Mouse (Mus musculus): ENCODE results near the gene Chst10.
A peak's percentile ranks its signal among the peaks of the same experiment; 100 is the strongest.

The Chst10 gene

DNA sequence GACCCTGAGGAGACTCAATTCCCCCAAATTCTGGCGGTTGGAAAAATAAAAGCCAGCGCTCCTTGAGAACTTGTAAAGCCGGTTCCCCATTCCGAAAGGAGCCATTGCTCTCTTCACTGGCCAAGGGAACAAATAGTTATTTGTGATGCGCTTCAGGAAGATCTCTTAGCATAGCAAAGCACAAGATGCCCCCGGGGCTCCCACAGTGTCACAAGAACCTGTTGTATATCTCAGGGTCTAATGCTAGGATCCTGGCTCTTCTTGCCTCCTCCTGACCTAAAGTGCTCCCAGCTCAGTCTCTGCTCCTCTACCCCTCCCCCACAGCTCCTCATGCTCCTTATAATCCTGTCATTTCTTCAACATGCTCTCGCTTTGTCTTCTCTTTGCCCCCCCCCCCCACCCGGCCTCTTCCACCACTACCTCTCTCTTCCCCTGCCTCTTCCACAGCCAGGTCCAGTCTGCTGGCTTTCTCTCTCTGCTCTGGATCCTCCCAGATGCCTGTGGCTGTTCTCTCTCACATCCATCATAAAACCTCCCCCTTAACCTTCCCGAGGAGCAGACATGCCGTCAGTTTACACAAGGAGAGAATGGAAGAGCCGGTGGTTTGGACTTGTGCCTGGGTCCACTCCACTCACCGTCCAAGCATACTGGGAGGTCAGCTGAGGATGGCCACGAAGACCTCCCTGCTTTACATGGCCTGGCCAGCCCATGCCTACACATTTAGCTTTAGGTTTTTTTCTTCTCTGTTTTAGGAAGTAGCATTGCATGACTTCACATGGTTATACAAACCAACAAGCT lies 28.4 kb downstream of the Chst10 start:
- DNase-seq (ENCODE audit: extremely low read depth, insufficient read length, low spot score), result peak; percentile 13

DNA sequence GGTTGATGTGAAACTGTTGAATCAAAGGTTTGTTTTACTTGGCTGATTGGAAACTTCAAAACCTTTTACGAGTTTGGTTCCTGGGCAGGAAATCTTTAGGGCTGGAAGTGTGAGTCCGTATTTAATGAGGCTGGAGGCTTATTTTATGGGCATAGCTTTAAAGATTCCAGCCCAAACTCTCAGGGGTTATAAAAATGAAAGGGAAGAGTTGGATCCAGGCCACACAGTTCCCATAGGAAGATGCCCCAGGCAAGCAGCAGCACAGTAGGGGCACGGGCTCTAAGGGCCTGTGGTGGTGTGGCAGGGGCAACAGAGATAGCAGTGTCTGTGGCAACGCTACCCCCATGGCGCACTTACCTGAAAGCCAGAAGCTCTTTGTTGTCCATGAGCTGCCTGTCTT lies 31.7 kb downstream of the Chst10 start:
- no peak for DNase-seq (ENCODE audit: extremely low read depth, insufficient read length, low spot score)

DNA sequence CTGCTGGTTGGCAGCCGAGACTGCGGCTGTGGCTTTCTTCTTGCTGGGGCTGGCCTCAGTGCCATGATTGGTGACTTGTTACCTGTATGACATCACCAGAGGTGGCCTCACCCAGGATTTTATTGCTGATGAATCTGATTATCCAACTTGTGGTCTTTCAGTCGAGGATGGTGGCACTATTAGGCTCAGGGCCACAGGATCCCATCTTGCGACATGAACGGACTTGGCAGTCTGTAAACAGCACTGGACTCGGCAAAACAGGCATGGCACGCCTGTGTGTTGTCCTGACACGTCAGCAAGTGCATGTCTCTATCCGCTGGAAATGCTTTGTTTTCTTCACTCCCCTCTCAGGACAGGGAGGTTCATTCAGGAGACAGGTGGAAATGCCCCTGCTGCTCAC lies 33.6 kb downstream of the Chst10 start:
- DNase-seq (ENCODE audit: extremely low read depth, insufficient read length, low spot score), result no peak

DNA sequence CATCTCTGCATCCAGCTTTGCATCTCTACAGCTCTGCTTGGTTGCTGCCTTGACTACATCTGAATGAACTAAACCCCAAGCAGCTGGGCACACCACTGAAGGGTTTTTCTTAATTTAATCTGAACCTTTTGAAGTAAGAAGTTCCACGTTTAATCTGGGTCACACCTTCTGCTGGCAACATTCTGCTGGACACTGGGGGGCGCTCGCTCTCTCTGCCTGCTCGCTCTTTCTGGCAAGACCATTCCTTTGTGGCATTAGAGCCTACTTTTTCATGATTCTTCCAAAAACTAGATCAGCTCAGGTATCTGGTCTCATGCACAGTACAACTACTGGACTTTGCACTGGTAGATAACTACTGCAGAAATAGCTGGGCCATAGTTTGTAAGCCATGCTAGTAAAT lies 35.7 kb downstream of the Chst10 start:
- DNase-seq (ENCODE audit: extremely low read depth, insufficient read length, low spot score), result no peak

DNA sequence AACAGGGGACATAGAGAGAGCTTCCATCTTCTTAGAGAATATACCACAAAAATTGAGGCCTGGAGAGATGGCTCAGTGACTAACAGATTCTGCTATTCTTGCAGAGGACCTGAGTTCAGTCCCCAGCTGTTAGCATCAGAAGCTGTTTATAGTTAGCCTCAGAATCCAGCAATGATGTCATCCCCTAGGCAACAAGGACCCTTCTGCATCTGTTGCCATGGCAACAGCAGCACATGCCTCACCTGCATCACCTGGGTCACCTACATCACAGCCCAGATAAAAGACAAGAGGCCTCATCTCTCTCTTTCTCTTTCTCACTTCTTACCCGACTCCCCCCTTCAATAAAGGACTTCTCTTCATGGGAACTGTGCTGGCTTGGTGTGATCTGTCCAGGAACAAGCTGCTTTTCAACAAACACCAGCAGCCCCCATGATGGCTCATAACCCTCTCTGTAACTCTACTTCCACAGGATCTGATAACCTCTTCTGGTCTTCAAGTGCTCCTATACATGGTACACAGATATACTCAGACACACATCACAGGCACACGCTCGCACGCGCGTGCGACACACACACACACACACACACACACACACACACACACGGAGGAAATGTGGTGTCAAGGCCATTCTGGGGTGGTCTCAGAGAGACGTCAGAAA lies 37.0 kb downstream of the Chst10 start:
- DNase-seq (ENCODE audit: extremely low read depth, insufficient read length, low spot score), result no peak

DNA sequence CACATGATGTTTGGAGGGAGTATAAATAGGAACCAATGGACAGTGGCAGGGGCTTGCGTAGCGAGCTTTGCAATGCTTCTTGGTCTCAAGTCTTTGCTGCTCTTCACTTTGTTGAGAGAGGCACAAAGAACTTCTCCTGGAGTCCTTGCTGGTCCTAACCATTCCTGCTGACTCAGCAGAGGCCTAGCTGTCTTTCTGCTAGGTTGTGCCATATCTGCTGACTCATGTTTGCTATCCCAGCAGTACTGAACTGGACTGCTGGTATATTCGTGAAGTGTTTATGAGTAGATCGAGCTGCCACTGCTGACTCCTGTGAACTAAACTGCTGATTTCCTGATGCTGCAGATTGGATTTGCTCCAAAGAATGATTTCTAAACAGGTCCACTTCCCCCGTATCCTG lies 37.8 kb downstream of the Chst10 start:
- no peak for DNase-seq (ENCODE audit: extremely low read depth, insufficient read length, low spot score)

DNA sequence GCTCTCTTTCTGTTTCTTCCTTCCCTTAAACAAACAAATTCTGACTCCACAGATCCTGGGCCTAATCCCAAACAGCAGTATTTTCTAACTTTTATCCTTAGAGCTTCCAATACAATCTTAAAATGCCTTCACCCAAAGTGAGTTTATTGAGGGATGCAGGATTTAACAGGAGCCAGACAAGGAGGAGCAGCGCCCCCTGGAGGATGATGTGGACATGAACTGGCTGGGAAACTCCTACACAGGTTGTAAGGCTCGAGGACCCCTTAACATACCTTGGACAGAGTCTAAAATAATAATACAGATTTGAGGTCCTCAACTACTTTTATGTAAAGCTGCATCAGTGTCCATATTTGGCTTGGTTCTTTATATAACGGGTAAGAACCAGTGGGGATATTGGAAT lies 41.8 kb downstream of the Chst10 start:
- no peak for DNase-seq (ENCODE audit: extremely low read depth, insufficient read length, low spot score)

DNA sequence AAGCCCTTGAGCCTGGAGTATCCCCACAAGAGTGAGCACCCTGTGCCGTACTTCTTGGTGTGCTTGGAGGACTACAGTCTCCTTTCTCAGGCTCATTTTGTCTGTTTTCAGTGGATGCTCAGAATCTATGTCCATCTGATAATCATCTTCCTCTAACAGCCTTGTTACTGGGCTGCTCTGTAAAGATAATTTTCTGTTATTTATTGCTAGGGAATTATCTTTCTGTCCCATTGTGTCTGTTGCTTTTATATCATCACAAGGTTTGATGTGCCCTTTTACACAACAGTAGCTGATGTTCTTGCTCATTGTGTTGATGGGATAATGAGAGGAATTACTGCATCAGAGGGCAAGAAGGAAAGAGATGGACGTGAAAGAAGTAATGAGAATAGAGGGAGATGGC lies 45.7 kb downstream of the Chst10 start:
- DNase-seq (ENCODE audit: extremely low read depth, insufficient read length, low spot score), result no peak

DNA sequence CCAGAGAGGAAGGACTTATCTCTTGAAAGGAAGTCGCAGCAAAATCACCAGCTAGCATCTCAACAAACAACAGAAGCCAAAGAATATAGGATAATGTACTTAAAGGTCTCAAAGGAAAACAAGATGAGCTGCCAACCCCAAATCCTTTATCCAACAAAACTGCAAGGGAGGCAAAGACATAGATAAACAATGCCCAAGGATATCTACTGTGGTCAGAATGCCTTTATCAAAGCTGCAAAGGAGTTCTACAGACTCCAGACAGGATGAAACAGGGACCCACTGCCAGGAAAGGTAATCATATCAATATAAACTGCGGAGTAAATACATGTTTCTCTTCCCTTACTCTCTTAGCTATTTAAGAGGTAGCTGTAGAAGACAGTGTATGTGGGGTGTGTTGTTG lies 47.3 kb downstream of the Chst10 start:
- DNase-seq (ENCODE audit: extremely low read depth, insufficient read length, low spot score), result no peak

DNA sequence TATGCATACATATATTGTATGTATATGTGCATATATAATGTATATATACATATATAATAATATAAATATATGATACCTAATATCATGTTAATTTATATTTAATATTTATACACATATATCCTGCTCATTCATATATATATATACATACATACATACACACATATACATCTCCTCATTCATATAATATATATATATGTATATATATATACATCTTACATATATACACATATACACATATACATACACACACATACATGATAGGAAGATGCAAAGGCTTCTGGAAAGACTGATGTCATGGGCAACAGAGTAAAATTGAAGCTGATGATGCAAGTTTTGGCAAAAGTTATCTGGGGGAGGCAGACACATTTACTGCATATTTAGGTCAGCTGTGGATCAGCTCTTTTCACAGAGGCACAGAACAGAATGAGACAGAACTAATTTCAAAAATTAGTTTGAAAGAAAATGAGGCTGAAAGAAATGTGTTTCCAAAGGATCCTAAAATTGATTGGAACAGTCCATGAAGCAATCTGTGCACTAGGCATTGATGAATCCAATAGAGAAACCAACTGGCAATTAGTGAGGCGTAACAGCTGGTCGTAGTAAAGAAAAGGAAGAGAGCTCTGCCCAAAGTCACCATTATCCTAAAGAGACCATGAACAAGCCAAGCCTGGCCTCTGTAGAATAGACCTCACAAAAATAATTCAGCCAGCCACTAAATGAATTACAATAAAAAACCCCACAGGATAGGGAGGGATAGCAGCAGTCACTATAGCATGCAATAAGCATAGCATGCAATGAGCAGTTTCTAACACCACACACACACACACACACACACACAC lies 49.3 kb downstream of the Chst10 start:
- no peak for DNase-seq (ENCODE audit: extremely low read depth, insufficient read length, low spot score)

DNA sequence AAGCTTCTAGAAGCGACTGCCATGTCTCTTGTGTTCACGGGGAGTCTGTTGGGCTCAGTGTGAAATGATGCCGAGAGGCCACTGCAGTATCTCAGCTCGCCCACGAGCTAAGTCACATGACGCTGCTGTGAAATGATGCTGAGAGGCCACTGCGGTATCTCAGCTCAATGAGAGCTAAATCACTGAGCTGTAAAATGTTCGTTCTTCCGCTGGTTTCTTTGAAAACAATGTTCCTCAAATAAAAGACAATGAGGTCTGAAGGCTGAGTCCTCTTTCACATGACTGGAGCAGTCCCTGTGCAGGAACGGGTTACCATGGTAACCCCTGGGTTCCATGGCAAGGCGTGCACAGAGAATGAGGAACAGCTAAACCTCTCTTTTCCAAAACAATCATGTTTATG lies 50.0 kb downstream of the Chst10 start:
- DNase-seq (ENCODE audit: extremely low read depth, insufficient read length, low spot score), result no peak

DNA sequence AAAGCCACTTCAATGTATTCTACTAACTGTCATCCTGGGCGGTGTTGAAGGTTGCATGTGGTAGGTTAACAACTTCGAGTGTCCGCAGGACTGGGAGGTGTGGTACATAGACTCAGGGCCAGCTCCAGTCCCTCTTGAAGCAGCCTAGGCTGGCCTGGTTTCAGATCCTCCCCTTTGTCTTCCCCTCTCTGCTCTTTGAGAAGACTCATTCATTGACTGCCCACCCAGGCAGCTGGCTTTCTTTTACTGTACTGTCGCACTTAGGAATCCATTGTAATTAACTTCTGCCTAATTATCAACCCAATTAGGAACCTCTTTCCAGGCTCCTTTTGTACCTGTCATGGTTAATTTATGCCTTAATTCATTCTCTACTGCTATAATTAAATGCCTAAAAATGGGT lies 54.7 kb downstream of the Chst10 start:
- DNase-seq (ENCODE audit: extremely low read depth, insufficient read length, low spot score), result no peak

DNA sequence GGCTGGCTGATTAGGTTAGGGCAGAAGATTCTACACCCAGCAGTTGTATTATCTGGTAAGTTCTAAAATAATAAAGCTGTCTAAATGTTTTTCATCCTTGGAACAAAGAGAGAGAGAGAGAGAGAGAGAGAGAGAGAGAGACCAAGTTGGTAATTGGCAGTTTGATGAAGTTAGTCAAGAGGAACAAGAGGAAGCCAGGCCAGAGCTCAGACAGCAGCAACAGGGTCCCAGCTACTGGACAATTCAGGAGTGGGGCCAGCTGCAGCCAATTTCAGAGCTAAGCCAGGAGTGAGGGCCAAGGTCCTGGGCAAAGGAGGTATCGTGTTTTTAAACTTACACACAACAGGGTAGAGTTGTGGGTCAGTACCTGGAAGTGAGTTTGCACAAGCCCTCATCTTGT lies 55.1 kb downstream of the Chst10 start:
- no peak for DNase-seq (ENCODE audit: extremely low read depth, insufficient read length, low spot score)

DNA sequence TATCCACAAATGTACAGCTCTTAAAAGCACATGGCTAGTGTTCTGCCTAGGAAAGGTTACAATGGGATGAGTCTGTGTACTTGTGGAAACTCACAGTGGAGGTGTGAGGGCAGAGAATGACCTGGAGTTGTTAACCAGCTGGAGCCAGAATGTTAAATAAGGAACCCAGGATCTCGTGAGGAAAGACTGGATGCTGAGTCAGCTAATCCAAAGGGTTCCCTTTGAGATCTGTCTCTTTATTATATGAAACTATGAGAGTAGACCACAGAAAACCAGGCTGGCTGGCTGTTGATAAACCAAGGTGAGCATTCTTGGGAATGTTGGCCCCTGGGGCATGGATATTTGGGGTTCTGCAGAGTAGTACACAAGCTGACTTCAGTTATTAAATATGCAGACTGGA lies 58.0 kb downstream of the Chst10 start:
- DNase-seq (ENCODE audit: extremely low read depth, insufficient read length, low spot score), result no peak

DNA sequence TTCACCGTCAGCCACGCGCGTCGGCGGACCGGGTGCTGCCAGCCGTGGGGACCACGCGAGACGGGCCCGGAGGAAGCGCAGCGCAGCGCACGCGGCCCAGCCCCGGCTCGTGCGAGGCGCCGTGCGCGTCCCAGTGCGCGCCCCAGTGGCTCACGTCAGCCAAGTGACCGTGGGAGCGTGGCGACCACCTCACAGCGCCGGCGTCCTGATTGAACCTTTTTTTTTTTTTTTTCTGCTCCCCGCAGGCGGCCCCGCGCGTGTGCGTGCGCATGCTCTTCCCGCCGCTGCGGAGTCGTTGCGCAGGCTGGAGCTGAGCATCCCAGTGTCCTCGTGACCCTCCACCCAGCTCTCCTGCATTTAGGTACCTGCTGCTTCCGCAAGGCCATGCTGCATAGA lies 61.5 kb downstream of the Chst10 start, which contains the start of gene Lonrf2:
Lonrf2 (minus strand) TSS at position 235 of the 396 bp plus-strand sequence.
- no peak for DNase-seq (ENCODE audit: extremely low read depth, insufficient read length, low spot score)

DNA sequence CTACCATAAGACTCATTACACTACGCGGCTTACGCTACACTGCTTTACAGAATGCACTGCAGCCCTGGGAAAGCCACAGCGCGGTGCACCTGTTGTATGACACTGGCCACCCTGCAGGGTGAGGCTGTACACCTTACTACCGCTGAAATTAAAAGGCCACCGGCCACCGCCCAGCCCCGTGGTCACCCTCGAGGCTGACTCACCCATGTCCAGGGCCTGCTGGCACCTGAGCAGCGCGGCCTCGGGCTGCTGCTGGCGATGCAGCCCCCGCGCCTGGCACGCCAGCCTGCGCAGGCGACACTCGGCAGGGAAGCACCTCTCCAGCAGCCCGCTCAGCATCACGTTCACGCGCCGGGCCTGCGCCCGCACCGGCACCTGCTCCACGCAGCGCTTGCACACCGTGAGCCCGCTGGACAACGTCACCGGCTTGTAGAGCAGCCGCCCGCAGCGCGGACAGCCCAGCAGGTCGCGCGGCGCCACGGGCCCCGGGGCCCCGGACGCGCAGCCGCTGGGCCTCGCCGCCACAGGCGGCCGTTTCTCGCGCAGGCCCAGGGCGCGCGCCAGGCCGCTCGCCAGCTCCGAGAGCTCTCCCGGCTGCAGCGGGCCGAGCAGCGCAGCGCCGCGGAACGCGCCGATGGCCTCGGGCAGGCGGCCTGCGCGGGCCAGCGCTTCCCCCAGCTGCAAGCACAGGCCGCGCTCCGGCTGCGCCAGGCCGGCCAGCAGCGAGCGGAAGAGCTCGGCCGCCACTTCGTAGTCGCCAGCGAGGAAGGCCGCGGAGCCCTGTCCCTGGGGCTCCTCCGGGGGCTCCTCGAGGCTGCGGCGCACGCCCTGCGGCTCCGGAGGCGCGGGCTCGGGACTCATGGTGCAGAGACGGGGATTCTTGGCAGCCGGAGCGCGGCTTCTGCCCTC lies 62.1 kb downstream of the Chst10 start:
- DNase-seq (ENCODE audit: extremely low read depth, insufficient read length, low spot score), result peak; percentile 4

DNA sequence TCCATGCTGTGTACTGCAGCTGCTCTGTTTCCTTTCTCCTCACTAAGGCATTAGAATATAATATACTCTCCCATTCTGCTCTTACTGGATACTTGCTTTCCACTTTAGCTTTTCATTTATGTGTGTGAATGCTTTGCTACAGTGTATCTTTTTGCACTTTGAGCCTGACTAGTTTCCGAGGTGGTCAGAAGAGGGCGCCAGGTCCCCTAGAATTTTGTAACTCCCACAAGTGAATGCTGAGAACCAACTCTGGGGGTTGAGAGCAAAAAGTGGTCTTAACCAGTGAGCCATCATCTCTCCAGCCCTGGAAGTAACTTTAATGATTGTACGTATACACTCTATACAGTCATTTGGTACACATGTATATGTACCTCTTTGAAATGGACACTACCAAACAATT lies 63.1 kb downstream of the Chst10 start:
- DNase-seq (ENCODE audit: extremely low read depth, insufficient read length, low spot score), result no peak

DNA sequence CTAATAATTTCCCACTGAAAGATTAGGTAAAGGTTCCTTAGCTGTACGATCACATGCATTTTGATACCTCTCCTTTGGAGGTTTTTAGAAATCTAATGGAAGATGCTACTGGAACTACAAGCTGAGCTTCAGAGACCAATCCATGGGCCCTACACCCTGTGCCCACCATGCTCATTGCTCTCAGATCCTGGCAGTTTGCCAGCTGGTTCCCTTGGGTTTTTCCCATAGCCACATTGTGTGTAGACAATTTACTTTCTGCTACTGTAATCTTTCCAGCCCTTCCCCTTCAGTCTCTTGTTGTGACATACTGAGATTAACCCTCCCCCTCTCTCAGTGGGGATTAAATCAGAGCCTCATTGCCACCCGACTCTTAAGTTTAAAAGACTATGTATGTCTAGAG lies 73.0 kb downstream of the Chst10 start:
- DNase-seq (ENCODE audit: extremely low read depth, insufficient read length, low spot score), result no peak

DNA sequence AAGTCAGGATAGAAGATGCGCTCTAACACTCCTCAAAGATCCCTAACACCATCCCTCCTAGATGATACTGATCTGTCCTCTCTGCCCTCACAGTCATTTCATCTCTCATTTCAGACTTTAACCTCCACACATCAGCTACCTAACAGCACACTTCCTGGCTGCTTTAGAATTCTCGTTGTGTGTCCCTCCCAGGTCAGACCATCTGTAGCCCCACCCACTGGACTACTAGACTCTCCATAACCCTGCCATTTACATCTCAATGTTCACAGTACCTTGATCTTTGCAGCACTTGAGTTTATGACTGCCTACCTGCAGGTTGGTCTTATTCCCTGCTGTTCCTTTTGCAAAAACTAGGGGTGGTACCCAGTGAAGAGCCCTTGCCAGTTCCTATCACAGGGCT lies 74.1 kb downstream of the Chst10 start:
- no peak for DNase-seq (ENCODE audit: extremely low read depth, insufficient read length, low spot score)

DNA sequence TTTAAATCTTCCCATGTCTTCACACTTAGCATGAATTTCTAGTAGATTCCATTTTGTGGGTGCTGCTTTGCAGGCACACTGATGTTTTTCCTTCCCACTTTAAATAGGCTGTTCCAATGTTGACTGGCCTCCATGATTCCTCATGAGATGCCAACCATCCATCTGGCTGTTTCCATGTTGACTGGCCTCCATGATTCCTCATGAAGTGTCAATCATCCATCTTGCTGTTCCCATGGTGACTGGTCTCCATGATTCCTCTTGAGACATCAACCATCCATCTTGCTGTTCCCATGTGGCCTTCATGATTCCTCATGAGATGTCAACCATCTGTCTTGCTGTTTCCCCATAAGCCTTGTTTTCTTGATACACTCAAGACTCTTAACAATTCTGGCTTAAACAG lies 78.3 kb downstream of the Chst10 start:
- DNase-seq (ENCODE audit: extremely low read depth, insufficient read length, low spot score), result no peak

DNA sequence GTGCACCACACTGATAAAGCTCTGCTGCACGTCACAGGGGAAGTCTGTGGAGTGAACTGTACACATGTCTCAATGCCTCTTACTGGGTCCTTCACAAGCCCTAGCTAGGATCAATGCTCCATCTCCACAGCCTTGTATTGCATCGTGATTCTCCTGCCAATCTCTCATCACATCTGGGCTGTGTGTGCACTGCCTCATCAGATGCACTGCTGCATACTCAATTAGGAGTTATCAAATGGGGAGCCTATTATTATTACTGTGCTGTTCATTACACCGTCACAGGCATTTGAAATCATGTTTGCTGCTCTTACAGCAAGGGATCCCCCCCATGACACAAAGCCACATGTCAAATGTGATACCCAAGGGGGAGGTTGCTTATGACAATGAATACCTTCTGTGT lies 80.3 kb downstream of the Chst10 start:
- no peak for DNase-seq (ENCODE audit: extremely low read depth, insufficient read length, low spot score)
